Mouse (Mus musculus) E14TG2a.4 (cell line): ENCODE data around the gene Zfp868.
"Not testable (repeated sequence)": the region's sequence is repeated elsewhere in the genome, so short reads cannot be mapped to it uniquely, and the experiment has no call there.

Source experiments
- H3K27me3 ChIP-seq: 2 replicates; pipeline ENCODE4 v1.6.1; 2014; ENCODE audit warnings: low read length, control low read depth; ENCODE audit not compliant: insufficient read depth
- H3K36me3 ChIP-seq: 2 replicates; pipeline ENCODE4 v1.6.1; 2014; ENCODE audit warnings: low read length, control low read depth; ENCODE audit not compliant: insufficient read depth
- H3K4me1 ChIP-seq: replicated peaks from 2 replicates; pipeline ENCODE4 v1.6.1; 2014; ENCODE audit warnings: low read depth, low read length, control low read depth
- H3K4me3 ChIP-seq: replicated peaks from 2 replicates; pipeline ENCODE4 v1.5.1; 2014; ENCODE audit warnings: mild to moderate bottlenecking, low read length
- H3K9me3 ChIP-seq: 2 replicates; pipeline ENCODE4 v1.6.1; 2014; ENCODE audit warnings: low read length, control low read depth
- CTCF ChIP-seq: conservative IDR thresholded peaks from 2 replicates; pipeline ENCODE4 v1.5.1; 2014; ENCODE audit warnings: low read length
- NANOG ChIP-seq: IDR thresholded peaks from 2 replicates; pipeline ENCODE4 v1.6.1; 2014; ENCODE audit warnings: borderline replicate concordance, low read length, mixed read lengths
- POU5F1 ChIP-seq: IDR thresholded peaks from 2 replicates; pipeline ENCODE4 v1.6.1; 2014; ENCODE audit warnings: low read length, borderline replicate concordance

Gene Zfp868

DNA sequence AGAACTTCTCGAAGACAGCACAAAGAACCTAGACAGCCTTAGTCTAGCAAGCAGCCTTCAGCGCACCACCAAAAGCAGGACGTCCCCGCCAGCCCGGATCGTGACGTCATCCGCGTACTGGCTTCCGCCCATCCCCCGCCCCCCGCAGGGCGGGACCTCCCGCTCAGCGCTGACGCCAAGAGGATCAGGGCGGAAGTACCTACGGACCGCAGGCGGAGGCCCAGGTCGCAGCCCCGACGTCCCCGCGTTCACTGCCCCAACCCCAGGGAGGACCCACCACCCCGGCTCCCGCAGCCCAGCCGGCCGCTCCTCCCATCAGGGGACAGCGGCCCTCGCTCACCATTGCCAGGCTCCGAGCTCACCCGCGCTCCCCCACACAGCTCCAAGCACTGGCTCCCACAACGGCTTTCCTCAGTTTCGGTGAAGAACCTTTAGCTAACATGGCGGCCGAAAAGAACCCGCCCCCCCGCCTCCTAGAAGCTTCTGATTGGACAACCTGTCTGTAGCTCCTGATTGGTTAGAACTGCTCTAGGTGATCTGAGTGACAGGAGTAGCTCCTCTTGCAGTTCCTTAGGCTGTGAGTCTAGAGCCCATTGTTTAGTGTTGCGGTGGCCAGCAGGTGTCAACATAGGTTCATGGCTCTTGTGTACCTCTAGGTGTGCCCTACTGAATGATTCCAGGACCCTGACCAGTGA is at the start of gene Zfp868:
Gene Zfp868 (minus strand): TSS at position 454 of the 695 bp plus-strand sequence.
- TF ChIP-seq NANOG (no peak), CTCF (peak; percentile 24), POU5F1 (no peak)
- Histone ChIP-seq H3K4me3 (peak within 1 kb of the TSS; percentile 87), H3K4me1 (peaks cover 3% of the 10 kb centered on the region; the same call in 1 of the 2 replicates), H3K36me3 (no peaks in the 10 kb centered on the region; the same call in 1 of the 2 replicates), H3K27me3 (no peaks in the 10 kb centered on the region), H3K9me3 (no peaks in the 10 kb centered on the region)

DNA sequence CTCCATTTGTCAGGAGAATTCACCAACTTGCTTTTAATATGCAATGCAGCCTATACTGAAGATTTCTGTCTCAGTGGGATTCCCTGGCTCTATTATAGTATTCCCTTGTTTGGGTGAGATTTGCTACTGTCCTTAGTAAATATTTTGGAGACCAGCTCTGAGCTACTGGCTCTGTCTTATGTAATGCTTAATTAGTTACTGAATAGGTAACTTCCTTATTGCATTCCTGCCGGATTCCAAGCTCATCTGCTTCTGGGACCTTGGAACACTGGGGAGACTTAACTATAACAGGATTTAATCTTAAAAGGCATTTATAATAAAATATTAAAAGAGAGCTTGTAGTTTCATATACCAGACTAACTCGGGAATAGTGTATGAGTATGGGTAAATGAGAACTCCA is 39.7 kb upstream of the Zfp868 start:
- H3K4me3 ChIP-seq, H3K36me3 ChIP-seq, H3K4me1 ChIP-seq, H3K27me3 ChIP-seq: not testable (repeated sequence)
- H3K9me3 ChIP-seq = peaks cover 24% of the 10 kb centered on the region

DNA sequence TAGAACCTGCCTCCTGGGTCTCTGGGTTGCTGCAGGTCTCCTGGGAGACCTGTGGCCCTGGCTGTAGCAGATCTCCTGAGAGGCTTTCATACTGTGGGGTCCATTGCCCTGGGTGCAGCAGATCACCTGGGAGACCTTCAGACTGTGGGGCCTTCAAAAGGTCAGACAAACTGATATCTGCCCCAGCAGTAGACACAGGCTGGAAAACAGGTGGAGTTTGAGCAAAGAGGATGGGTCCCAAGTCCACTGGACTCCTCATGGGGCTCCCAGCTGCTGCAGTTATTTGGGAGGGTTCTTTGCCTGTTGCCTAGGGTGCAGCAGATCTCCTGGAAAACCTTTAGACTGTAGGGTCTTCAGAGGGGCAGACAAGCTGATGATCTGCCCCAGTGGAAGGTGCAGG is 35.9 kb upstream of the Zfp868 start:
- H3K9me3 ChIP-seq = no peaks in the 10 kb centered on the region; the same call in 1 of the 2 replicates
- no peak overlapping the region for H3K4me3 ChIP-seq
- no peak for TF ChIP-seq CTCF
- TF ChIP-seq POU5F1 = no peak
- no peak for TF ChIP-seq NANOG
- no peaks in the 10 kb centered on the region for H3K36me3 ChIP-seq
- no peaks in the 10 kb centered on the region for H3K4me1 ChIP-seq
- peaks cover 15% of the 10 kb centered on the region for H3K27me3 ChIP-seq

DNA sequence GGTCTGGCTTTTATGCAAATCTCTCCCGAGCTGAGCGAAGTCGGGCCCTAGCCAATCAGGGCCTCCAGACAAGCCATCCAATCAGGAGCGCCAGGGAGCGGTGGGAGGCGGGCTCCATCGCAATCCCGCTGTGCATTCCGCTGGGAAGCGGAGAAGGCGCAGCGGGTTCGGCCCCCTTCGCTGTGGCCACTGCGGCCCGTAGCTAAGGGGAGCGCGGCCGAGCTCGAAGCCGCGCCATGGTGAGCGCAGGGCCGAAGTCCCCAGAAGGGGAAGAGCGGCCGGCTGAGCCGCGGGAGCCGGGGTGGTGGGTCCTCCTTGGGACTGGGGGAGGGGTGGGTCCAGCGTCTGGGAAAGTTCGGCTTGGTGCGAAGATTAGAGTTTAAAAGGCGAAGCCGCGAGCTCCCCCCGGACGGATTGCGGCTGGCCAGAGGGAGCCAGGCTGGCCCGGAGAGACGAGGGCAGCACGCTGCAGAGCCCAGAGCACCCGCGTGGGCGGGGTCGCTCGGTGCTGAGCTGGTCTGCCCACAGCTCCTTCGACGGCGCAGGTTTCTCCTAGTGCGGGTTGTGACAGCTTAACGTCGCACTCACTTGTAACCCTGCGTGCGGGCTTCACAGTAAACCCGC is 29.1 kb upstream of the Zfp868 start, which contains the start of gene Zfp964:
Gene Zfp964 (plus strand): TSS at position 122 of the 624 bp plus-strand sequence.
- H3K4me1 ChIP-seq = peaks cover 7% of the 10 kb centered on the region
- H3K4me3 ChIP-seq = peak within 1 kb of the TSS; percentile 86
- no peaks in the 10 kb centered on the region for H3K9me3 ChIP-seq
- no peaks in the 10 kb centered on the region for H3K36me3 ChIP-seq
- peaks cover 31% of the 10 kb centered on the region for H3K27me3 ChIP-seq
- TF ChIP-seq CTCF (no peak), NANOG (no peak), POU5F1 (no peak)

DNA sequence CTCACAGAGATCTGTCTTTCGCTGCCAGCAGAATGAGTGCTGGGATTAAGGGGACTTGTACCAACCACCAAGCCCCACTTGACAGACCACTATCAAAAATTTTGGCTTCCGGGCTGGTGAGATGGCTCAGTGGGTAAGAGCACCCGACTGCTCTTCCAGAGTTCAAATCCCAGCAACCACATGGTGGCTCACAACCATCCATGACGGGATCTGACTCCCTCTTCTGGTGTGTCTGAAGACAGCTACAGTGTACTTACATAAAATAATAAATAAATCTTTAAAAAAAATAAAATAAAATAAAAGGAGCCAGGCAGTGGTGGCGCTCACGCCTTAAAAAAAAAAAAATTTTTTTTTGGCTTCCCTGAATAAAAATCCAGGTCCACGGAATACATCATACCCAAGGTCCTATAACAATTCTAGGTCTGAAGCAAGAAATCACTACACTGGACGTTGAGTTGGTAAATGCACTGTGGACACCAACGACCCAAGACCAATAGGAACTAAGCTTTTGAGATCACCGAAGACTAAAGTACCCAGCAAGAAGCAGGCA is 28.5 kb upstream of the Zfp868 start:
- Histone ChIP-seq H3K4me1 (peaks cover 7% of the 10 kb centered on the region), H3K27me3 (peaks cover 31% of the 10 kb centered on the region), H3K4me3 (peak overlapping the region; percentile 86), H3K9me3 (no peaks in the 10 kb centered on the region), H3K36me3 (no peaks in the 10 kb centered on the region)
- no peak for TF ChIP-seq NANOG
- TF ChIP-seq POU5F1 = no peak
- no peak for TF ChIP-seq CTCF

- H3K9me3 ChIP-seq = no peaks in the 10 kb centered on the region
- no peaks in the 10 kb centered on the region for H3K27me3 ChIP-seq
- peaks cover 52% of the 10 kb centered on the region for H3K36me3 ChIP-seq
- TF ChIP-seq NANOG (no peak), CTCF (no peak), POU5F1 (no peak)
- no peaks in the 10 kb centered on the region for H3K4me1 ChIP-seq
- no peak overlapping the region for H3K4me3 ChIP-seq
Observed at GRCm38 (mm10) chr8:69618078-69618477, 7.3 kb downstream of the Zfp868 start.

GRCm38 (mm10) chr8:69614687-69615086 is 10.7 kb downstream of the Zfp868 start:
- TF ChIP-seq CTCF = peak; percentile 31
- TF ChIP-seq POU5F1 = no peak
- TF ChIP-seq NANOG = no peak
- H3K27me3 ChIP-seq = no peaks in the 10 kb centered on the region
- peaks cover 79% of the 10 kb centered on the region for H3K36me3 ChIP-seq
- H3K9me3 ChIP-seq = no peaks in the 10 kb centered on the region
- no peaks in the 10 kb centered on the region for H3K4me1 ChIP-seq
- no peak overlapping the region for H3K4me3 ChIP-seq

GRCm38 (mm10) chr8:69597598-69597997 is 27.8 kb downstream of the Zfp868 start:
- not testable (repeated sequence) for H3K9me3 ChIP-seq, H3K4me1 ChIP-seq, H3K27me3 ChIP-seq, H3K4me3 ChIP-seq, H3K36me3 ChIP-seq

DNA sequence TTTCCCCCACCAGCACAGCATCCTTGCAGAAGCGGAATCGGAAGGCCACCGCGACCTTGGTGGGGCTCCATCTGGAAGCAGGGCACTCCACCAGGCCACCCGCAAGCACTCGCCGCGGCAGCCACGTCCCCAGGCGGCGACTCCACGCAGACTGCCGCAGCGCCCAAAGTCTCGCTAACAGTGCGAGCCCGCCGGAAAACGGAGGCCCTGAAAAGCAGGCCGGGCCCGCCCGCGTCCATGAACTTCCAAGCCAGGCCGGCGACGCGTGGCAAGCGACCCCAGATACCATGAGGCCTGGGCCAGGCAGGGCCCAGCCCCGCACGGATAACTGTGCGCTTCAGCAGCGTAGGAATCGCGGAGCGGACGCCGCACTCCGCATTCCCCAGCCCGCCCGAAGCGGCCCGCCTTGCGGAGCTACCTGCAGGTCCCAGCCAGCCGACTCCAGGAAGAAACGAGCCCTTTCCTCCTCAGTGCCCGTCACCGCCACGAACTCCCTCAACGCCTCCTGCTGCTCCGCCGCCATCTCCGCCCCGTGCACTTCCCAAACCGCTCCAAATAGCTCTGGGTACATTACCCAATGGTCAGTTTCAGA is 40.6 kb downstream of the Zfp868 start:
- TF ChIP-seq NANOG = no peak
- TF ChIP-seq CTCF = no peak
- TF ChIP-seq POU5F1 = no peak
- no peaks in the 10 kb centered on the region for H3K36me3 ChIP-seq
- H3K9me3 ChIP-seq = peaks cover 4% of the 10 kb centered on the region; the same call in 1 of the 2 replicates
- H3K4me3 ChIP-seq = peak overlapping the region; percentile 76
- H3K4me1 ChIP-seq = no peaks in the 10 kb centered on the region
- peaks cover 3% of the 10 kb centered on the region; the same call in 1 of the 2 replicates for H3K27me3 ChIP-seq

DNA sequence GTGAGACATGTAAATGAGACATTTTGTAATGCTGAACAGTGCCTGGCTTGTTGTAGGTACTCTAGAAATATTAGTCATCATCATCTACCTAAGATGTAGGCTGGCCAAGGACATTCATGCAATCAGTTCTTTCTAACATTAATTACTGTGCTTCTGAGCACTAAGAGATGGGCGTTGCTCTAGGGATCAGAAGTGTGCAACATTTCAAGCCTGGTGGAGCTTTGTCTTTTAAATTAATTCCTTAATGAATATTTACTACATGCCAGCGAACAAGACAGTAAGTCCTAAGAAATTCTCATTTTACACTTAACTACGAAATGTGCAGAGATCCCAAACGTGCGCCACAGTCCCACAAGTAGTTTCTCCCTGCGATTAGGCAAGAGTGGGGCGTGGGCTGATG is 41.1 kb downstream of the Zfp868 start:
- not testable (repeated sequence) for H3K4me1 ChIP-seq, H3K36me3 ChIP-seq, H3K27me3 ChIP-seq, H3K9me3 ChIP-seq
- H3K4me3 ChIP-seq = peak overlapping the region; percentile 76
